Mouse (Mus musculus): Measurements from ENCODE around the gene Wdr89.

- TF ChIP-seq MYOD1 (IDR thresholded peaks at IDR 0.05; ENCODE audit: control insufficient read depth, insufficient read length, low read depth), result no peak
- no peak for TF ChIP-seq CTCF (IDR thresholded peaks at IDR 0.05; ENCODE audit: control insufficient read depth, insufficient read depth, insufficient read length)
- no peak for TF ChIP-seq USF1 (IDR thresholded peaks at IDR 0.05; ENCODE audit: low read depth)
Observed at GRCm38 (mm10) chr12:75623292-75623691, 46.0 kb downstream of the Wdr89 start.
